Mouse (Mus musculus): ENCODE data around the gene Pgrmc1. TPM values are rescaled to one million over a fixed set of nuclear protein-coding genes. Genes with fewer than 3 reads are reported as not detected.
"Not testable (repeated sequence)": the region's sequence is repeated elsewhere in the genome, so short reads cannot be mapped to it uniquely, and the experiment has no call there.

Gene Pgrmc1
- polyA plus RNA-seq, 1 experiment from 2014 or later = 238 TPM

DNA sequence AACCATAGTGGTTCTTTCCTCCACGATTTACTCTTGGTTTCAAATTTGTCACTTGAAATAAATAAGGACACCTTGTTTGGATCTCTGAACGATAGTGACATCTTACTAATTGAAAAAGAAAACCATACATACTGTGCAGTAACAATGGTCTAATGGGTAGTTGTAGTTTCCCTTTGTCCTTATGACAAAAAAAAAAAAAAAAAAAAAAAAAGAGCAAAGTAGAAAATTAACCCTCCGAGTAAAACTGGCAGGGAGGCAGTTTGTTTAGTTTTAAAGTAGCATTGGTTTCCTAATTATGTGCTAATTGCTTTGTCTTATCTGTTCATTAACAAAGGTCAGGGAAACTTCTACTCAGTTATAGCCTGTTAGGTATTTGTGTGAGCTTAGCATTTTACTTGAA is 35.9 kb upstream of the Pgrmc1 start:
- no peaks in the 10 kb centered on the region for H3K9me3 ChIP-seq (ENCODE audit: control insufficient read depth, low read length)
- no peak for ATAC-seq (ENCODE audit: low read depth)

GRCm38 (mm10) chrX:36586629-36587303 is 11.2 kb upstream of the Pgrmc1 start:
- no peaks in the 10 kb centered on the region; the same call in none of the 2 replicates for H3K4me1 ChIP-seq (replicated peaks; ENCODE audit: control insufficient read depth, insufficient read depth, low read length)
- H3K9ac ChIP-seq (ENCODE audit: low read length) = no peak overlapping the region
- no peak for ATAC-seq (ENCODE audit: low read depth)
- WGBS = 54% methylated on average over 1 of the region's 1 CpGs
- no peak overlapping the region for H3K4me2 ChIP-seq (ENCODE audit: low read depth, low read length)
- no peaks in the 10 kb centered on the region for H3K27me3 ChIP-seq (ENCODE audit: control insufficient read depth, insufficient read depth, low read depth, low read length)
- no peaks in the 10 kb centered on the region for H3K9me3 ChIP-seq (ENCODE audit: control insufficient read depth, low read length)
- no peaks in the 10 kb centered on the region for H3K36me3 ChIP-seq (ENCODE audit: control insufficient read depth, insufficient read depth, low read length)
- H3K27ac ChIP-seq (ENCODE audit: low read length) = no peak overlapping the region
- H3K4me3 ChIP-seq (ENCODE audit: low read length) = no peak overlapping the region

More for the DNA sequence above, 35.9 kb upstream of the Pgrmc1 start:
- WGBS = 25% methylated on average over 3 of the region's 3 CpGs
- Histone ChIP-seq H3K4me3 (ENCODE audit: low read length) (peak overlapping the region; percentile 24; the same call in 1 of the 2 replicates), H3K27me3 (ENCODE audit: control insufficient read depth, insufficient read depth, low read depth, low read length) (no peaks in the 10 kb centered on the region), H3K4me1 (replicated peaks; ENCODE audit: control insufficient read depth, insufficient read depth, low read length) (no peaks in the 10 kb centered on the region), H3K4me2 (ENCODE audit: low read depth, low read length) (peak overlapping the region; percentile 38; the same call in 1 of the 2 replicates), H3K27ac (ENCODE audit: low read length) (no peak overlapping the region), H3K36me3 (ENCODE audit: control insufficient read depth, insufficient read depth, low read length) (no peaks in the 10 kb centered on the region), H3K9ac (ENCODE audit: low read length) (no peak overlapping the region)

DNA sequence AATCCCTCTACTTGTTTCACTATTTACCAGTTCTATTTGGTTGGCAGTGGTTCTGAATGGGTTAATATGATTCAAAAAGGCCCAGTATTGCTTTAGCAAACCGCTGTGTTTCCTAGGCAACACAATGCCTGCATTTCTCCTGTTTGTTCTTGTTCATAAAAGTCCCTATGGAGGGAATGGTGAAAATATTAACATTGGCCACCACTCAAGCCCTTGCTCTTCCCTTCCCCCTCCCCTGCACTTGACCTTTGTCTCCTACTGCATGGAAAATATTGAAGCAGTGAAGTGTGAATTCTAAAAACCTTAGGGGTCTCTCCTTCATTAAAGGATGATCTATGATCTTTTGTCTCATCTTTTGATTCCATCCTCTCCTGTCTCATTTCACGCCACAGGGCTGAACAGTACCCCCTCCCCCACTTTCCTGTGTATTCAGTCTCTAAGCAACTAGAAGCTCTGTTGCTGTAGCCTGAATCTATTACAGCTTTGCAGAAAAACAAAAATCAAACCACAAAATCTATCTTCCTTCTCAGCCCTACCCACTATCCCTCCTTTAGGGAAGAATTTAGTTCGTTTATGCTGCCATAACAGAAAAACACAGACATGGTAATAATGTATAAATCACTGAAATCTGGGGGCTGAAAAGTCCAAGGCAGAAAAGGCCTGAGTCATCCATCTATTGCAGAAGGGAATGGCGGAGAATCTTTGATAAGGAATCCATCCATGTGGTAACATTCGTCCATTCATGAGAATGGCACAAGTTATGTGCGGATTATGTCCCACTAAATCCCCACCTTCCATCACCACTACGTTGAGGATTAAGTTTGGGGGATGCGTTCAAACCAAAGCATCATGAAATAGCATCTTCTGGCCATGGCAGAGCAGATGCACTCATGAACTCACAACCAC is 10.4 kb upstream of the Pgrmc1 start:
- no peak overlapping the region for H3K4me3 ChIP-seq (ENCODE audit: low read length)
- no peaks in the 10 kb centered on the region for H3K9me3 ChIP-seq (ENCODE audit: control insufficient read depth, low read length)
- H3K27ac ChIP-seq (ENCODE audit: low read length) = no peak overlapping the region
- H3K36me3 ChIP-seq (ENCODE audit: control insufficient read depth, insufficient read depth, low read length) = no peaks in the 10 kb centered on the region
- no peaks in the 10 kb centered on the region for H3K27me3 ChIP-seq (ENCODE audit: control insufficient read depth, insufficient read depth, low read depth, low read length)
- no peaks in the 10 kb centered on the region; the same call in none of the 2 replicates for H3K4me1 ChIP-seq (replicated peaks; ENCODE audit: control insufficient read depth, insufficient read depth, low read length)
- peak; percentile 49; the same call in 1 of the 2 replicates for ATAC-seq (ENCODE audit: low read depth)
- no peak overlapping the region for H3K4me2 ChIP-seq (ENCODE audit: low read depth, low read length)
- no peak overlapping the region for H3K9ac ChIP-seq (ENCODE audit: low read length)
- WGBS = 67% methylated on average over 8 of the region's 8 CpGs

DNA sequence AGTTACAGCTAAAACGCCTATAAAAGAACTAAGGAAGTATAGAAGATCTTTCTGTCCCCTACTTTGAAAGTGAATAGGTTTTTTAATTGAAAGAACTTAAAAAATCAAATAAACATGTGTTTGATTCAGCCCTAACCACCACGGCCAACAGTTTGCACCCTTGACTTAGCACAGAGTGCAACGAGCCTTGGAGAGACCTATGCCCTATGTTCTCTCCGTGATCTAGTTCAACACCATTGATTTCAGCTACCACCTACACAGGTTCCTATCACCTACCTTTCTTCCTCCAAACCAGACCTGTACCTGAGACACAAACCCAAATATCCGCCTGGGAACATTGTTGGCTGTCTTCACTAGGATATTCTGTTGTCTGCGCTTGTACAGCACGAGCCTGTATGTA is 7.7 kb upstream of the Pgrmc1 start:
- 84% methylated on average over 7 of the region's 7 CpGs for WGBS
- Histone ChIP-seq H3K27me3 (ENCODE audit: control insufficient read depth, insufficient read depth, low read depth, low read length) (no peaks in the 10 kb centered on the region), H3K27ac (ENCODE audit: low read length) (no peak overlapping the region), H3K9ac (ENCODE audit: low read length) (no peak overlapping the region), H3K9me3 (ENCODE audit: control insufficient read depth, low read length) (no peaks in the 10 kb centered on the region), H3K4me1 (replicated peaks; ENCODE audit: control insufficient read depth, insufficient read depth, low read length) (no peaks in the 10 kb centered on the region; the same call in none of the 2 replicates), H3K4me2 (ENCODE audit: low read depth, low read length) (no peak overlapping the region), H3K4me3 (ENCODE audit: low read length) (no peak overlapping the region), H3K36me3 (ENCODE audit: control insufficient read depth, insufficient read depth, low read length) (no peaks in the 10 kb centered on the region)
- ATAC-seq (ENCODE audit: low read depth) = no peak

DNA sequence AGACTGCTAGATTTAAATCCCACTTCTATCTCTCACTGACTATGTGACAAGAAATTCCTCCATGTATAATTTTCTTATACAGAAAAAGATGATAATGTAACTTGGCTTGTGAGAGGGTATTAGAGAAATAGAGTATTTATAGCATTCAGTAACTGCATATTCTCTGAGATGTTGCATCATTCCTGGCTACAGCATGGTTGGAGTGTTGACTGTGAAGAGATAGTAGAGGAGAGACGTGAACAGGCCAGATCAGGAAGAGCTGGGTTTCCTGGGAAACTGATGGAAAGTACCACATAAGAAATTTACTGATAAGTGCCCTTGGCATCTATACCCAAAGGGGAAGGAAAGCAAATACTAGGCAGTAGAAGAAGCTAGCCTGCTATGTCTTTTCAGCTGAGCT is 6.9 kb upstream of the Pgrmc1 start:
- H3K27me3 ChIP-seq (ENCODE audit: control insufficient read depth, insufficient read depth, low read depth, low read length) = no peaks in the 10 kb centered on the region
- ATAC-seq (ENCODE audit: low read depth) = no peak
- WGBS = 17% methylated on average over 1 of the region's 1 CpGs
- no peak overlapping the region for H3K4me3 ChIP-seq (ENCODE audit: low read length)
- no peak overlapping the region for H3K9ac ChIP-seq (ENCODE audit: low read length)
- no peaks in the 10 kb centered on the region; the same call in none of the 2 replicates for H3K4me1 ChIP-seq (replicated peaks; ENCODE audit: control insufficient read depth, insufficient read depth, low read length)
- no peak overlapping the region for H3K27ac ChIP-seq (ENCODE audit: low read length)
- no peaks in the 10 kb centered on the region for H3K36me3 ChIP-seq (ENCODE audit: control insufficient read depth, insufficient read depth, low read length)
- H3K9me3 ChIP-seq (ENCODE audit: control insufficient read depth, low read length) = no peaks in the 10 kb centered on the region
- no peak overlapping the region for H3K4me2 ChIP-seq (ENCODE audit: low read depth, low read length)

GRCm38 (mm10) chrX:36591539-36591938 is 6.5 kb upstream of the Pgrmc1 start:
- WGBS = 57% methylated on average over 4 of the region's 4 CpGs
- no peaks in the 10 kb centered on the region for H3K27me3 ChIP-seq (ENCODE audit: control insufficient read depth, insufficient read depth, low read depth, low read length)
- no peak for ATAC-seq (ENCODE audit: low read depth)
- H3K4me2 ChIP-seq (ENCODE audit: low read depth, low read length) = no peak overlapping the region
- no peaks in the 10 kb centered on the region for H3K9me3 ChIP-seq (ENCODE audit: control insufficient read depth, low read length)
- no peak overlapping the region for H3K27ac ChIP-seq (ENCODE audit: low read length)
- H3K4me3 ChIP-seq (ENCODE audit: low read length) = no peak overlapping the region
- H3K36me3 ChIP-seq (ENCODE audit: control insufficient read depth, insufficient read depth, low read length) = no peaks in the 10 kb centered on the region
- H3K9ac ChIP-seq (ENCODE audit: low read length) = no peak overlapping the region
- H3K4me1 ChIP-seq (replicated peaks; ENCODE audit: control insufficient read depth, insufficient read depth, low read length) = no peaks in the 10 kb centered on the region; the same call in none of the 2 replicates

GRCm38 (mm10) chrX:36595247-36595646 is 2.8 kb upstream of the Pgrmc1 start:
- no peaks in the 10 kb centered on the region for H3K27me3 ChIP-seq (ENCODE audit: control insufficient read depth, insufficient read depth, low read depth, low read length)
- ATAC-seq (ENCODE audit: low read depth) = no peak
- no peak overlapping the region for H3K4me3 ChIP-seq (ENCODE audit: low read length)
- H3K4me1 ChIP-seq (replicated peaks; ENCODE audit: control insufficient read depth, insufficient read depth, low read length) = no peaks in the 10 kb centered on the region; the same call in 1 of the 2 replicates
- no peaks in the 10 kb centered on the region for H3K36me3 ChIP-seq (ENCODE audit: control insufficient read depth, insufficient read depth, low read length)
- H3K9ac ChIP-seq (ENCODE audit: low read length) = no peak overlapping the region
- 85% methylated on average over 3 of the region's 3 CpGs for WGBS
- no peak overlapping the region for H3K4me2 ChIP-seq (ENCODE audit: low read depth, low read length)
- no peaks in the 10 kb centered on the region for H3K9me3 ChIP-seq (ENCODE audit: control insufficient read depth, low read length)
- H3K27ac ChIP-seq (ENCODE audit: low read length) = no peak overlapping the region

DNA sequence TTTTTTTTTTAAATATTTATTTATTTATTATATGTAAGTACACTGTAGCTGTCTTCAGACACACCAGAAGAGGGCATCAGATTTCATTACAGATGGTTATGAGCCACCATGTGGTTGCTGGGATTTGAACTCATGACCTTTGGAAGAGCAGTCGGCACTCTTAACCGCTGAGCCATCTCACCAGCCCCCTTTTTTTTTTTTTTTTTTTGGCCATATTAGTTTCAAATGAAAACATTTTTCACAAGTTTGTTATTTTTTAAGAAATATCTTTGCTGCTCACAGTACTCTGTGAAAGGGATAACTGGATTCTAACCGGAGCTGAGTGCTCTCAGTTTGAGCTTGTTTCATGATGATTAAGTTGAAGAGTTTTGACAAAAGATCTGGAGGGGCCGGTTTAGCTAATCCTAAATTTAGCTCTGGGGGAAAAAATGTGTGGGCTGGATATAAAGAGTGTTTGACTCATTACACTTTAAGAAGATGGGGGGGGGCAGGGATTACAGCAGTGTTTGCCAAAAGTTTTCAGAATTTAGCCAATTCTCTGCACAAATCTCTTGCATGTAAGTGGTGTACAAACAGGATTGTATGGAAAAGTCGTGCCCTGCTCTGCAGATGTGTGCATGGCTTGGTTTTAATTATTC is 1.4 kb upstream of the Pgrmc1 start:
- not testable (repeated sequence) for H3K4me2 ChIP-seq (ENCODE audit: low read depth, low read length); H3K27ac ChIP-seq (ENCODE audit: low read length); H3K27me3 ChIP-seq (ENCODE audit: control insufficient read depth, insufficient read depth, low read depth, low read length); H3K4me3 ChIP-seq (ENCODE audit: low read length); H3K4me1 ChIP-seq (replicated peaks; ENCODE audit: control insufficient read depth, insufficient read depth, low read length); H3K36me3 ChIP-seq (ENCODE audit: control insufficient read depth, insufficient read depth, low read length); H3K9ac ChIP-seq (ENCODE audit: low read length); H3K9me3 ChIP-seq (ENCODE audit: control insufficient read depth, low read length); ATAC-seq (ENCODE audit: low read depth)
- 51% methylated on average over 5 of the region's 5 CpGs for WGBS

DNA sequence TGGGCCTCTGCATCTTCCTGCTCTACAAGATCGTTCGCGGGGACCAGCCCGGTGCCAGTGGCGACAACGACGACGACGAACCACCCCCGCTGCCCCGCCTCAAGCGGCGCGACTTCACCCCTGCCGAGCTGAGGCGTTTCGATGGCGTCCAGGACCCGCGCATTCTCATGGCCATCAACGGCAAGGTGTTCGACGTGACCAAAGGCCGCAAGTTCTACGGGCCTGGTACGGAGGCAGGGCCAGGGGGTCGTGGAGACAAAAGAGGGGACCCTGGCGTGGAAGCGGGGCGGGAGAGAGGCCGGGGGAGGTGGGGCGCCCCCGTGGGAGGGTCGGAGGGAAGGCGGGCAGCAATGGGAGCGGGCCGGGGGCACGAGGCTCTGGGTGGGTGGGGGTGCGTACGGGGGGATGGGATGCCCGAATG is 394 bp downstream of the Pgrmc1 start:
- no peaks in the 10 kb centered on the region for H3K36me3 ChIP-seq (ENCODE audit: control insufficient read depth, insufficient read depth, low read length)
- H3K27ac ChIP-seq (ENCODE audit: low read length) = peak overlapping the region; percentile 65
- 30% methylated on average over 38 of the region's 41 CpGs for WGBS
- H3K4me1 ChIP-seq (replicated peaks; ENCODE audit: control insufficient read depth, insufficient read depth, low read length) = no peaks in the 10 kb centered on the region; the same call in 1 of the 2 replicates
- H3K9me3 ChIP-seq (ENCODE audit: control insufficient read depth, low read length) = no peaks in the 10 kb centered on the region
- ATAC-seq (ENCODE audit: low read depth) = peak; percentile 58
- peak overlapping the region; percentile 71 for H3K4me3 ChIP-seq (ENCODE audit: low read length)
- peak overlapping the region; percentile 53 for H3K4me2 ChIP-seq (ENCODE audit: low read depth, low read length)
- no peaks in the 10 kb centered on the region for H3K27me3 ChIP-seq (ENCODE audit: control insufficient read depth, insufficient read depth, low read depth, low read length)
- H3K9ac ChIP-seq (ENCODE audit: low read length) = peak overlapping the region; percentile 83
